Mouse (Mus musculus) limb, embryonic 12.5 days (tissue): ENCODE results near the gene Cd8a. TPM values are rescaled to one million over a fixed set of nuclear protein-coding genes. Genes with fewer than 3 reads are reported as not detected.

ENCODE experiments used
- ATAC-seq: fragments of 200-750 bp; cut with Nextera tagmentation; 2 replicates; pipeline ENCODE4 v1.8.0; 2017; ENCODE audit warnings: low read depth, moderate TSS enrichment; ENCODE audit not compliant: insufficient number of reproducible peaks, insufficient read depth, low FRiP score, low TSS enrichment
- H3K27ac ChIP-seq: fragments of 300-500 bp; sonication (generic); 2 replicates; pipeline ENCODE4 v1.5.1; 2016; ENCODE audit warnings: mild to moderate bottlenecking, moderate library complexity
- H3K27me3 ChIP-seq: fragments of 300-500 bp; sonication (generic); 2 replicates; pipeline ENCODE4 v1.6.1; 2016; ENCODE audit warnings: mild to moderate bottlenecking, moderate library complexity
- H3K36me3 ChIP-seq: fragments of 300-500 bp; sonication (generic); 2 replicates; pipeline ENCODE4 v1.6.1; 2016; ENCODE audit warnings: mild to moderate bottlenecking, moderate library complexity
- H3K4me1 ChIP-seq: fragments of 300-500 bp; sonication (generic); replicated peaks from 2 replicates; pipeline ENCODE4 v1.6.1; 2016
- H3K4me2 ChIP-seq: fragments of 300-500 bp; sonication (generic); 2 replicates; pipeline ENCODE4 v1.6.1; 2016; ENCODE audit warnings: mild to moderate bottlenecking, moderate library complexity
- H3K4me3 ChIP-seq: fragments of 300-500 bp; sonication (generic); replicated peaks from 2 replicates; pipeline ENCODE4 v1.5.1; 2016; ENCODE audit warnings: mild to moderate bottlenecking
- H3K9ac ChIP-seq: fragments of 300-500 bp; sonication (generic); replicated peaks from 2 replicates; pipeline ENCODE4 v1.6.1; 2016; ENCODE audit warnings: mild to moderate bottlenecking, moderate library complexity
- H3K9me3 ChIP-seq: fragments of 300-500 bp; sonication (generic); 2 replicates; pipeline ENCODE4 v1.6.1; 2016; ENCODE audit warnings: mild to moderate bottlenecking, moderate library complexity
- WGBS: fragments of 180-500 bp; shearing (Covaris S2); methylation state at CpG from one replicate; pipeline ENCODE4 v1.1.7; 2016; 5-methylcytosine and 5-hydroxymethylcytosine counted together
- polyA plus RNA-seq: library from polyadenylated mRNA; unstranded; fragments of >200 nt; fragmentation: Nextera tagmentation; extraction: Ambion mirVana; gene quantifications from 2 replicates; pipeline ENCODE4 v1.2.1, GENCODE M21; 2016

Gene Cd8a
- polyA plus RNA-seq, 1 experiment from 2014 or later, result 0.06 TPM

DNA sequence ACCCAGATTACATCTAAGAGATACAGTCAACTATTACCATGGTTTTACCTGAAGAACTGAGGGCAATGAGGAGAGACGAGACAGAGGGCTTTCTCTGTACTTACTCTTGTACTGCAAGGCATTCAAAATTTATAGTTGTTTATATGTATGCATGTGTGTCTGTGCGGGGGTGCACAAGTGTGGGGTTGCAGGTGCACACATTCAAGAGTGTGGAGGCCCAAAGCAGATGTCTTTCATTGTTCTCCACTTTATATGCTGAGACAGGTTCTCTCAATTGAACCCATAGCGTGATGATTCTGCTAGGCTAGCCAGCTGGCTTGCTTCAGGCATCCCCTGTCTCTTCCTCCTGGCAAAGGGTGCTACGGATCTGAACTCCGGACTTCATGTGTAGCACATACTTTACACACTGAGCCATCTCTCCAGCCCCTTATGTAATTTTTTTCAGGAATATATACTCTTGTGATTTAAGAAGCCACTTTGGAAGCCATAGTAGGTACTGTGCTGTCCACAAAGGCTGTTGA is 2.1 kb upstream of the Cd8a start:
- Histone ChIP-seq H3K4me3 (no peak overlapping the region), H3K4me2 (no peak overlapping the region), H3K27ac (no peak overlapping the region), H3K36me3 (no peaks in the 10 kb centered on the region), H3K9ac (no peak overlapping the region), H3K4me1 (no peaks in the 10 kb centered on the region), H3K9me3 (no peaks in the 10 kb centered on the region), H3K27me3 (no peaks in the 10 kb centered on the region)
- WGBS, result 85% methylated on average over 5 of the region's 5 CpGs
- ATAC-seq, result no peak

DNA sequence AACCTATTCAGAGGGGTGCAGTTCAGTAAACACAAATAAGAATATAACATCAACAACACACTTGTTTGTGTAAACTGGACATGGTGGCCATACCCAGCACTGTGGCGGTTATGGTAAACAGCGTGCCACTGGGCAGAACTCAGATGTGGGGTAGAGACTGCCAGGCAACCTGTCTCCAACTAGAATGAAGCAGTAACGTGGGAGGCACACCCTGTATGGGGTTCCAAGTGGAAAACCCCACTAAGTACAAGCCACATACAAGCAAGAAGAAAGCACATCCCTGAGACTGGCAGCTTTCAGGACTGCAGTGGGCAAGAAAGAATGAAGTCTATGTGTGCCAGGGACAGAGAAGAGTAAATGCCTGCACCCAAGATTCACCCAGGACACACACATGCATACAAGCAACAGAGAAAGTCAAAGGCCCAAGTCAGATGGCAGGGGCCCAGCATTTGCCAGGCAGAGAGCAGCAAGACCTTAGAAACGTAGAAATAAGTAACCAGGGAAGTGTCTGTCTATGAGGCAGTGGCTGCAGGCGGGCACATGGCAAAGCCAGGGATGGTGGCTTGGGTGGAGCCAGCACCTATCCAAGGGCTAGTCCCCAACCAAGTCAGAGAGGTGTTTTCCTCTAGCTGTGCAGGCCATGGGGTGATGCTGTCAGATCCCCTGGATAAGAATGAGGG is 1.0 kb upstream of the Cd8a start:
- no peak for ATAC-seq
- no peak overlapping the region for H3K4me3 ChIP-seq
- no peak overlapping the region for H3K4me2 ChIP-seq
- no peaks in the 10 kb centered on the region for H3K9me3 ChIP-seq
- H3K9ac ChIP-seq, result no peak overlapping the region
- H3K4me1 ChIP-seq, result no peaks in the 10 kb centered on the region
- H3K27me3 ChIP-seq, result no peaks in the 10 kb centered on the region
- H3K36me3 ChIP-seq, result no peaks in the 10 kb centered on the region
- no peak overlapping the region for H3K27ac ChIP-seq
- 82% methylated on average over 5 of the region's 5 CpGs for WGBS

DNA sequence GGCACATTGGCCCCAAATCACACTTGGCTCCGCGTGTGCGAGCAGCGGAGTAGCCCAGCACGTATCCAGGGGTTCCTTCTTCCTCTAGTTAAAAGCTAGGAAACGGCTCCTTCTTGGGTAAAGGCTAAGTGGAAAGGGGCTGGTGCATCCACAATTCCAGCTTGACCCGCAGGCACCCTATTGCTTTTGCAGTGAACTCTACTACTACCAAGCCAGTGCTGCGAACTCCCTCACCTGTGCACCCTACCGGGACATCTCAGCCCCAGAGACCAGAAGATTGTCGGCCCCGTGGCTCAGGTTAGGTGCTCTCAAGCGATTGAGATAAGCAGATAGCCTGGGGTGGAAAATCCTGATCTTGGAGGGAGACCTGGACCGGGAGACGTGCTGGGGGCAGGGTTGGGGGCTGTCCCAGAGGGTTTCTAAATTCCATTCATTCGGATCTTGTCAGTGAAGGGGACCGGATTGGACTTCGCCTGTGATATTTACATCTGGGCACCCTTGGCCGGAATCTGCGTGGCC is 1.1 kb downstream of the Cd8a start:
- WGBS, result 89% methylated on average over 19 of the region's 19 CpGs
- H3K27ac ChIP-seq, result no peak overlapping the region
- no peak for ATAC-seq

DNA sequence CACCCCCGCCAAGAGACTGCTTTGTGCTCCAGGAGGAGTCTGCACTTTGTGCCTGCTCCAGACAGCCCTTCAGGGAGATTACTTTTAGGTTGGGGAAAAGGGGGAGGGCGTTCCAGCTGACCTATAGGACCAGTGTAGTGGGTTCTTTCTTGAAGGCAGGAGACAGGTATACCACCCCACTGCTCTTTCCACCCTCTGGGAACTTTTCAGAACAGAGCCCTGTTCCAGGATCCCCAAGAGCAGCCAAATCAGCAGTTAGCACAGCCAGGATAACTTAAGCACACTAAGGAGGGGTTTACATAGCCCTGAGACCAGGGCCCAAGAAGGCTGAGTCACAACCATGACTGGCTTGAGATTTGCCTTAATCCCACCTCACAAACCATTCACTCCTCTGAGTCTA is 1.7 kb downstream of the Cd8a start:
- no peak overlapping the region for H3K9ac ChIP-seq
- H3K36me3 ChIP-seq, result no peaks in the 10 kb centered on the region
- H3K4me1 ChIP-seq, result no peaks in the 10 kb centered on the region
- H3K27me3 ChIP-seq, result no peaks in the 10 kb centered on the region
- no peak for ATAC-seq
- H3K4me3 ChIP-seq, result no peak overlapping the region
- WGBS, result 62% methylated on average over 2 of the region's 2 CpGs
- H3K27ac ChIP-seq, result no peak overlapping the region
- no peak overlapping the region for H3K4me2 ChIP-seq
- H3K9me3 ChIP-seq, result no peaks in the 10 kb centered on the region

More for the DNA sequence above, 1.1 kb downstream of the Cd8a start:
- H3K4me3 ChIP-seq, result no peak overlapping the region
- H3K27me3 ChIP-seq, result no peaks in the 10 kb centered on the region
- no peaks in the 10 kb centered on the region for H3K4me1 ChIP-seq
- H3K36me3 ChIP-seq, result no peaks in the 10 kb centered on the region
- no peak overlapping the region for H3K9ac ChIP-seq
- no peaks in the 10 kb centered on the region for H3K9me3 ChIP-seq
- H3K4me2 ChIP-seq, result no peak overlapping the region

- no peak overlapping the region for H3K4me3 ChIP-seq
- H3K4me1 ChIP-seq, result no peaks in the 10 kb centered on the region
- no peak overlapping the region for H3K9ac ChIP-seq
- no peaks in the 10 kb centered on the region for H3K9me3 ChIP-seq
- WGBS, result 96% methylated on average over 13 of the region's 13 CpGs
- no peaks in the 10 kb centered on the region for H3K36me3 ChIP-seq
- no peak overlapping the region for H3K4me2 ChIP-seq
- no peak overlapping the region for H3K27ac ChIP-seq
- no peaks in the 10 kb centered on the region for H3K27me3 ChIP-seq
- ATAC-seq, result no peak
These were observed 3.5 kb downstream of the Cd8a start for GRCm38 (mm10) chr6:71376711-71377110.

DNA sequence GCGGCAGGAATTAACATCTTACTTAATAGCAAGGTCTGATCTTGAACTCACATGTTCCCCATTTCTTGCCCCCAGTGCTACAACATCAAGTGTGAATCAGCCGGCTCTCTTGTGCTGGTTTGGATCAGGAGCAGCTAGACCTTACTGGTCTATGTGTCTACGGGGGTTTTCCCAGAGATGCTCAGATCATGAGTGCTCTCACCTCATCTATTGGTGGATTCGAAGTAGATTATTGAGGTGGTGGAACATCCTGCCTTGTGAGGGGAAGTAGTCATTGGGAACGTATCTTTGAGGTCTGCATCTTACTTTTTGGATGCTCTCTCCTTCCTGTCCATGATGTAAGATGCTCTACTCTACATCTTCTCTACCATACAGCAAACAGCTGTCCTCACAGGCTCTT is 8.4 kb downstream of the Cd8a start:
- no peaks in the 10 kb centered on the region for H3K27me3 ChIP-seq
- H3K4me2 ChIP-seq, result no peak overlapping the region
- 87% methylated on average over 5 of the region's 5 CpGs for WGBS
- no peak overlapping the region for H3K27ac ChIP-seq
- no peak overlapping the region for H3K4me3 ChIP-seq
- no peak overlapping the region for H3K9ac ChIP-seq
- ATAC-seq, result no peak
- no peaks in the 10 kb centered on the region for H3K36me3 ChIP-seq
- H3K9me3 ChIP-seq, result no peaks in the 10 kb centered on the region
- no peaks in the 10 kb centered on the region for H3K4me1 ChIP-seq

DNA sequence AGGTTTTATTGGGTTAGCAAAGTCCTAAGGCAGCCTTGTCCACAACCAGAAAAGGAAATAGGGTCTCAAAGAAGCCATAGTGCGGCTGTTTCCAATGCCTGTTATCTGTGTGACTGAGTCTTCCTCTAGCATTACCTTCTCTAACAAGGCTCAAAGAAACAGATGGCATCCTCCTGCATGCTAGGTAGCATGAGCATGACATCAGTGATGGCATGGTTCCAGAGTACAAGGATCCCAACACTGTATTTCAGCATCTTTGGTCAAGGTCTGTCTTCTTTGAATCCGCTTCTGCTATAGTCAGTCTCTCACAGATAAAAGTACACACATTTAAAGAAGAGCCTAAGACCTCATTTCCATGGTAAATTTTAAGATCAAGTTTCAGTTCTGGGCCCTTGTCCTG is 17.3 kb downstream of the Cd8a start:
- no peak for ATAC-seq
- 85% methylated on average over 2 of the region's 2 CpGs for WGBS
- H3K36me3 ChIP-seq, result peaks cover 61% of the 10 kb centered on the region

DNA sequence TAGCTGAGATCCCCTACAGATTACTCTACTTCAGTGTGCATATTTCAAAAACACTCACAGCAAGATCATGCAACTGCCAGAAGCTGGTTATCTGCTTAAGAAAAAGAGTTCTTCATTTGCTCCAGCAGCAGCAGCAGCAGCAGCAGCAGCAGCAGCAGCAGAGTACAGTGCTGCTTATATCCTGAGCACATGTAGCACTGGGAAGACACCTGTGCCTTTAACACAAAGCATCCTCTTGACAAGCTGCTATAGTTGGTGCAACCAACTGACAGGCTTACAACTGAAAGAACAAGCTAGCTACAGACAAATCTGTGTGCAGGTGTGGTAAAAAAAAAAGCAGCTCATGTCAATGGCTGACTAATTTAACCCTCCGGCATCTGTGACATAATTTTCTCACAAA is 22.8 kb downstream of the Cd8a start:
- no peak overlapping the region for H3K4me3 ChIP-seq
- H3K9ac ChIP-seq, result no peak overlapping the region
- 97% methylated on average over 1 of the region's 1 CpGs for WGBS

More for the DNA sequence above, 17.3 kb downstream of the Cd8a start:
- Histone ChIP-seq H3K4me2 (no peak overlapping the region), H3K9me3 (no peaks in the 10 kb centered on the region), H3K9ac (no peak overlapping the region), H3K4me3 (no peak overlapping the region), H3K27me3 (no peaks in the 10 kb centered on the region), H3K4me1 (no peaks in the 10 kb centered on the region), H3K27ac (no peak overlapping the region)

DNA sequence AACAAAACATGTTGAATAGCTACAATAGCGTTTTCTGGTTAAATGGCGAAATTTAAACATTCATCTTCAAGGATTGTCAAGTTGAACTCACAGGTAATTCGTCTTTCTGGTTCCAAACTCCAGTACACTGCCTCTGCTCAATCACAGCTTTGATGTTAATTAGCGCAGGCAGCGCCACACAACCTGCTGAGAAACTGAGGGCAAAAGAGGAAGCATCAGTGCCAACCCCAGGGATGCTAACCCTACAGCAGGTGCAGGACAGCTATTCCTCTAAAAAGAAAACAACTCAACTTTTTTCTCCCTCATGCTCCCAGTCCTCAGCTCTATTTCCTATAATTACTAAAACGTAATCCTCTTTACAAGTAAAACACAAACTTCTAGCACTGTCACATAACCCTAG is 23.5 kb downstream of the Cd8a start:
- H3K27ac ChIP-seq, result no peak overlapping the region
- H3K36me3 ChIP-seq, result peaks cover 53% of the 10 kb centered on the region

More for the DNA sequence above, 22.8 kb downstream of the Cd8a start:
- no peaks in the 10 kb centered on the region for H3K9me3 ChIP-seq
- H3K27me3 ChIP-seq, result no peaks in the 10 kb centered on the region
- no peak overlapping the region for H3K4me2 ChIP-seq
- no peak for ATAC-seq
- H3K36me3 ChIP-seq, result peaks cover 60% of the 10 kb centered on the region
- no peaks in the 10 kb centered on the region for H3K4me1 ChIP-seq
- no peak overlapping the region for H3K27ac ChIP-seq

GRCm38 (mm10) chr6:71398829-71399609 is 25.8 kb downstream of the Cd8a start:
- WGBS, result 72% methylated on average over 4 of the region's 4 CpGs
- Histone ChIP-seq H3K4me1 (no peaks in the 10 kb centered on the region), H3K4me3 (no peak overlapping the region), H3K9ac (no peak overlapping the region), H3K4me2 (no peak overlapping the region), H3K27me3 (no peaks in the 10 kb centered on the region), H3K9me3 (no peaks in the 10 kb centered on the region), H3K27ac (no peak overlapping the region), H3K36me3 (peaks cover 39% of the 10 kb centered on the region)
- no peak for ATAC-seq

More for the DNA sequence above, 23.5 kb downstream of the Cd8a start:
- 91% methylated on average over 6 of the region's 6 CpGs for WGBS
- no peaks in the 10 kb centered on the region for H3K27me3 ChIP-seq
- no peak for ATAC-seq
- H3K9me3 ChIP-seq, result no peaks in the 10 kb centered on the region
- no peak overlapping the region for H3K9ac ChIP-seq
- no peaks in the 10 kb centered on the region for H3K4me1 ChIP-seq
- no peak overlapping the region for H3K4me2 ChIP-seq
- H3K4me3 ChIP-seq, result no peak overlapping the region

DNA sequence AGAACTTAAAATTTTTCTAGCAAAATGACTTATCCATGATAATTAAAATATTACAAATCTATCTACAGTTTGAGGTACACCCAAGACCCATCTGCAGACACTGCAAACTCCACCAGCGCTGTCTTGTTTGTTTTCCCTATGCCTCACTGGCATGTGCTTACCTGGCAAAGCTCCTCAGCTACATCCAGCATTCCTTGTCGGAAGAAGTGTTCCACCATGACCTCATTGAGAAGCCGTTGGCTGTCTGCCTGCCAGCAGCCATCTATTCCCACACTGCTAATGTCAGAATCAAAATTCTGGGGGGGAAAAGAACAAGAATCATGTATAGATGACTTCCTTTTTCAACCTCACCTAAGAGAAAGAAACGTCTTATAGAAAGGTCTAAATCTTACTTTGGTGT is 41.4 kb downstream of the Cd8a start:
- H3K27me3 ChIP-seq, result no peaks in the 10 kb centered on the region
- no peak overlapping the region for H3K27ac ChIP-seq
- no peak overlapping the region for H3K9ac ChIP-seq
- peaks cover 37% of the 10 kb centered on the region for H3K36me3 ChIP-seq
- H3K4me1 ChIP-seq, result no peaks in the 10 kb centered on the region
- no peak overlapping the region for H3K4me3 ChIP-seq
- 90% methylated on average over 4 of the region's 4 CpGs for WGBS
- no peak overlapping the region for H3K4me2 ChIP-seq
- ATAC-seq, result no peak
- no peaks in the 10 kb centered on the region for H3K9me3 ChIP-seq
